Mouse (Mus musculus): ENCODE results near the gene Chaf1a.
"Not testable (repeated sequence)": the region's sequence is repeated elsewhere in the genome, so short reads cannot be mapped to it uniquely, and the experiment has no call there.

- not testable (repeated sequence) for TF ChIP-seq CTCF (IDR thresholded peaks at IDR 0.05); EP300 (IDR thresholded peaks at IDR 0.05; ENCODE audit: insufficient read depth, low read depth, low read length)
These were observed 64.6 kb downstream of the Chaf1a start for GRCm38 (mm10) chr17:56104821-56105220.
